Mouse (Mus musculus): ENCODE results near the gene Nck1.

DNA sequence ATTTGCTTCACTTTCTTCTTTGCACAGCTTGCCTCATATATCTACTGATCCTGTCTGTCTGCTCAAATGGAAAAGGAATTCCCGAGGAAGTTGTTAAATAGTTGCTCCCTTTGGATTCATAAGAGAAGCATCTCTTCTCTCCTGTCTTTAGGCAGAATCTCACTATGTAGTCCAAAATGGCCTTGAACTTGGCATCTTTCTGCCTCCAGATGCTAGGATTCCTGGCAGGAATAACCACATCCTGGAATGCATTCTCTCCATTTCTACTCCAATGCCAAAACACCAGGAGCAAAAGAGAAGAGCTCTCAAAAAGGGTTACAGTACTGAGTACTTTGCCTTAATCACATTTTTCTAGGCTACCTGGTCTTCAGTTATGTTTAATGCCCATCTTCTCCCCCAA lies 14.6 kb downstream of the Nck1 start:
- TF ChIP-seq EP300 (IDR thresholded peaks at IDR 0.05; ENCODE audit: low read depth) (no peak), CTCF (IDR thresholded peaks at IDR 0.05; ENCODE audit: low read depth) (no peak)

Measured in heart, postnatal 0 days (tissue).